Mouse (Mus musculus): Measurements from ENCODE around the gene Zfp658. TPM values are rescaled to one million over a fixed set of nuclear protein-coding genes. Genes with fewer than 3 reads are reported as not detected.

Zfp658 gene
- polyA plus RNA-seq, 1 experiment from 2014 or later: 1.2 TPM

DNA sequence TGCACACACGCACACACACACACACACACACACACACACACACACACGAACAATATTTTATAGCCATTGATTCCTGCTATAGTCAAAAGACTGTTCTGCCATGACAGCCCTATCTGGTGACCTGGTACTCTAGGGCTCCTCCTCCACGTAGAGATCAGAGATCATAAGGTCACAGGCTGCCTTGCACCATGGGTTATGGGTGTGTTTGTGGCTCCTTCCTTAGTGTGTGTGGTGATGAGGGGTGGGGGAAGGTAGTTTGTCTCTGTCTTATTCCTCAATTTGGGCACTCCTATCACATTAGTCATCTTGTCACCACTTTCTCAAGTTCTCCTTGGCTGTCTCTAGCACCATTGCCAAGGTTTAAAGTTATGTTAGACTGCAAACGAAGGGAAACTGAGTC is 23.5 kb upstream of the Zfp658 start:
- no peak overlapping the region for H3K4me3 ChIP-seq (ENCODE audit: low read depth, low read length)
- no peak overlapping the region for H3K9ac ChIP-seq (ENCODE audit: low read depth, low read length)
- H3K4me2 ChIP-seq: no peak overlapping the region
- ATAC-seq (replicated peaks; ENCODE audit: insufficient number of reproducible peaks, low FRiP score, low TSS enrichment): no peak
- 68% methylated on average over 4 of the region's 4 CpGs for WGBS (ENCODE audit: insufficient replicate concordance)
- no peaks in the 10 kb centered on the region for H3K36me3 ChIP-seq (ENCODE audit: control insufficient read depth, insufficient read depth, low read length)
- no peaks in the 10 kb centered on the region for H3K27me3 ChIP-seq (ENCODE audit: control insufficient read depth, insufficient read depth, low read length)
- H3K9me3 ChIP-seq (replicated peaks; ENCODE audit: control insufficient read depth, low read length): no peaks in the 10 kb centered on the region
- H3K4me1 ChIP-seq (ENCODE audit: control insufficient read depth, insufficient read depth, low read length): no peaks in the 10 kb centered on the region
- H3K27ac ChIP-seq (ENCODE audit: low read depth, low read length): no peak overlapping the region

DNA sequence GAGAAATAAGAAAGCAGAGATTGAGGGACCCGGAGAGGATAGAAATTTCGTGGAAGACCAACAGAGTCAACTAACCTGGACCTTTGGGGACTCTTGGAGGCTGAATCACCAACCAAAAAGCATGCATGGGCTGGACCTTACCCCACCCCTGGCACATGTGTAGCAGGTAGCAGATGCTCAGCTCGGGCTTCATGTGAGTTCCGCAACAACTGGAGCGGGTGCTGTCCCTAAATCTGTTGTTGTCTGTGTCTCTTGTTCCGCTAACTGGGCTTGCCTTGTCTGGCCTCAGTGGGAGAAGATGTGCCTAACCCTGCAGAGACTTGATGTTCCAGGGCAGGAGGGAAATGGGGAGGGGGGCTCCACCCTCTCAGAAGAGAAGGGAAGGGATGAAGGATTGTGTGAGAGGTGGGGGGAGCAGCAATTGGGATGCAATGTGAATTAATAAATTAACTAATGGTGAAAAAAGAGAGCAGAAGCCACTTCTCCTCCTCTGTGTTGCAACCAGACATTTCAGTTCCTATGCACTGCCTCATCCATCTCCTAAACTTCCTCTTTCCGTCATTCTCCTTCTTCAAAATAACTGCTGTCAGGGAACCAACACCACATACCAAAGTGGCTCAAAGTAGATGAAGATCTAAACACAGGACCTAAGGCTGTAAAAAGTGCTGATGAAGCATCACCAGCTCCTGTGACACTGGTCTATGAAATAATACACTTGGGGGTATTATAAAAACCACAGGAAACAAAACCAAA is 17.7 kb upstream of the Zfp658 start, which contains the start of gene Cd33:
TSS of gene Cd33 (minus strand) at position 204 of the 753 bp plus-strand sequence.
- Histone ChIP-seq H3K9me3 (replicated peaks; ENCODE audit: control insufficient read depth, low read length) (no peaks in the 10 kb centered on the region), H3K9ac (ENCODE audit: low read depth, low read length) (no peak within 1 kb of the TSS), H3K4me2 (no peak within 1 kb of the TSS), H3K4me1 (ENCODE audit: control insufficient read depth, insufficient read depth, low read length) (no peaks in the 10 kb centered on the region), H3K27ac (ENCODE audit: low read depth, low read length) (no peak within 1 kb of the TSS), H3K36me3 (ENCODE audit: control insufficient read depth, insufficient read depth, low read length) (no peaks in the 10 kb centered on the region), H3K27me3 (ENCODE audit: control insufficient read depth, insufficient read depth, low read length) (no peaks in the 10 kb centered on the region), H3K4me3 (ENCODE audit: low read depth, low read length) (no peak within 1 kb of the TSS)
- no peak for ATAC-seq (replicated peaks; ENCODE audit: insufficient number of reproducible peaks, low FRiP score, low TSS enrichment)
- 70% methylated on average over 7 of the region's 7 CpGs for WGBS (ENCODE audit: insufficient replicate concordance)

DNA sequence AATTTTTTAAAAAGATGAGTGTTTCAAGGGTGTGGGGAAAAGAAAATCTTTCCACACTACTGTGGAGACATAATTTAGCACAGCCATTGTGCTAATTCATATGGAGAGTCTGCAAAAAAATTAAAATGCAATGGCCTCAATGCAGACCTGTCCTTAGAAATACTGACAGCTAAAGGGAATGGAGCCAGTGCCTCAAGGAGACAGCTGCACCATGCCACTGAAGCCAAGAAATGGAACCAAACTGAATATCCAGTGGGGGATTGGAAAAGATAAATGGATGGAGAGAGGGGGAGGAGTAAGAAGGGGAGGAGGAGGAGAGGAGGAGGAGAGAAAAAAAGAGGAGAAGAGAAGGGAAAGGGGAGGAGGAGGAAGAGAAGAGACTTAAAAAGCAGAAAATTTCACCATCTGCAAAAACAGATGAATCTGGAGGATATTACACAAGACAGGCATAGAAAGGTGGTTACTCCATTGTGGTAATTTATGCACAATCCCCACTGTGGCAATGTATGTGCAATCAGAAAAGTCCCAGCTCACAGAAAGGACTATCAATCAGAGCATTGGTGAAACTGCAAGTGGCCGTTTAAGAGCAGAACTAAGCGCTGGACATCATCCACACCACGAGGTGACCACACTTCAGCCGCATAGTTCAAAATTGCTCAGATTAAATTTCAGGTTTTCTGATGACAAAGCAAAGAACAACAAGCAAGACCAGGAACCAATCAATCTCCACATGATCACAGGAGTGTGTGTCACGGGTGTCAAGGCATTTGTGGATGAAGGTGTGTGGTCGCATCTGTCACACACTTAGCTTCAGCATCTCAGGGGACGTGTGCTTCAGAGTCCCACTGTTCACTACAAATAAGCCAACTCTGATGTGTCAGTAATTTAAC is 16.2 kb upstream of the Zfp658 start:
- Histone ChIP-seq H3K4me2 (no peak overlapping the region), H3K4me3 (ENCODE audit: low read depth, low read length) (no peak overlapping the region), H3K36me3 (ENCODE audit: control insufficient read depth, insufficient read depth, low read length) (no peaks in the 10 kb centered on the region), H3K9ac (ENCODE audit: low read depth, low read length) (no peak overlapping the region), H3K4me1 (ENCODE audit: control insufficient read depth, insufficient read depth, low read length) (no peaks in the 10 kb centered on the region), H3K27ac (ENCODE audit: low read depth, low read length) (no peak overlapping the region), H3K27me3 (ENCODE audit: control insufficient read depth, insufficient read depth, low read length) (no peaks in the 10 kb centered on the region), H3K9me3 (replicated peaks; ENCODE audit: control insufficient read depth, low read length) (no peaks in the 10 kb centered on the region)
- ATAC-seq (replicated peaks; ENCODE audit: insufficient number of reproducible peaks, low FRiP score, low TSS enrichment): no peak
- 58% methylated on average over 7 of the region's 7 CpGs for WGBS (ENCODE audit: insufficient replicate concordance)

DNA sequence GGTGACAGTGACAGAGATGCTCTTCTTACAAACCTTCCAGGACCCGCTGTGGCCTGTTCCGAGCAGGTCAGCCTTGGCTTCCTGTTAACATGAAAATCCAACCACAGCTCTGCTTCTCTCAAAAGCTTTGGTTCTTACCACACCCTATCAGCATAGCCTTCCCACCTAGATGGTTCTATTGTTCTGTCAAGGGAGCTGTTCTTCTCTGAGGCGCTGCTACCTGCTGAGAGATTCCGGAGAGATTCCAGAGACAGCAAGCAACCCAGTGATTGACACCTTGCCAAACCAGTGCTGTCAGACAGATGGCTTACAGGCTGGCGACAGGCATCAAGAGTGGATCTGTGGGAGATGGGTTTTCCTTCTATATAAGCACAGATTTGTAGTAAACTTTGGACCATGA is 14.4 kb upstream of the Zfp658 start:
- Histone ChIP-seq H3K36me3 (ENCODE audit: control insufficient read depth, insufficient read depth, low read length) (no peaks in the 10 kb centered on the region), H3K9me3 (replicated peaks; ENCODE audit: control insufficient read depth, low read length) (no peaks in the 10 kb centered on the region), H3K4me2 (no peak overlapping the region), H3K4me1 (ENCODE audit: control insufficient read depth, insufficient read depth, low read length) (no peaks in the 10 kb centered on the region), H3K27me3 (ENCODE audit: control insufficient read depth, insufficient read depth, low read length) (no peaks in the 10 kb centered on the region), H3K4me3 (ENCODE audit: low read depth, low read length) (no peak overlapping the region), H3K27ac (ENCODE audit: low read depth, low read length) (no peak overlapping the region), H3K9ac (ENCODE audit: low read depth, low read length) (no peak overlapping the region)
- no peak for ATAC-seq (replicated peaks; ENCODE audit: insufficient number of reproducible peaks, low FRiP score, low TSS enrichment)
- 25% methylated on average over 5 of the region's 5 CpGs for WGBS (ENCODE audit: insufficient replicate concordance)

DNA sequence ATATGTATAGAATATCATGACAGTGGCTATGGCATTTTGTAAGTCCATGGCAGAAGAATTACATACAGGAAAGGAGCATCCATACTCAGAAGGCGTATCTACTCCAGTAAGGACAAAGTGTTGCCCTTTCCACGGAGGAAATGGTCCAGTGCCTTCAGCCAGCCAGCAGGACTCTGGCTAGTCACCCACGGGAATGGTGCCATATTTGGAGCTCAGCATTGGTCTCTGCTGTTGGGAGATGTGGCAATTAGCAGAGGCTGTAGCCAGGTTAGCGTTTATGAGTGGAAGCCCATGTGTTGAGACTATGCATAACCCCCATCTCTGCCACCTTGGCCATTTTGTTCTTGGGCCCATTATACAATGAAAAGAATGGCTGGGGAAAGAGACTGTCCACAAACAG is 13.8 kb upstream of the Zfp658 start:
- H3K4me3 ChIP-seq (ENCODE audit: low read depth, low read length): no peak overlapping the region
- 80% methylated on average over 4 of the region's 4 CpGs for WGBS (ENCODE audit: insufficient replicate concordance)
- no peak for ATAC-seq (replicated peaks; ENCODE audit: insufficient number of reproducible peaks, low FRiP score, low TSS enrichment)

DNA sequence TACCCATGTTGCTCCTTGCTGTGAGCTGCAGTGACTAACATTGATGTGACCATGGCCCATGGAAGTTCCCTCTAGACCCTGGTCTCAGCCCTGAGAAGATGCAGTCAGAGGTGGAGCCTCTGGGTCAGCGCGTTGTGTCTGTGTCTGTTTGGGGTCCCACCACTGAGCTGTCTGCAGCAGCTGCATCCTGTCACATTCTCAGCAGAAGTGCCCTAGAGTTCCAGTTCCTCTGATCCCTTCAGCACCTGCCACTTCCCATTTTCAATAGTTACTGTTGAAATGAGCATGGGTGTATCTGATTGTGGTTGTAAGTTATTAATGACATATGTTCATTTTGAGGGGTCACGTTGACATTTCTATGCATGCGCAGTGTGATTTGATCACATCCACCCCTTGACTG is 8.9 kb upstream of the Zfp658 start:
- no peak for ATAC-seq (replicated peaks; ENCODE audit: insufficient number of reproducible peaks, low FRiP score, low TSS enrichment)
- Histone ChIP-seq H3K27ac (ENCODE audit: low read depth, low read length) (no peak overlapping the region), H3K36me3 (ENCODE audit: control insufficient read depth, insufficient read depth, low read length) (no peaks in the 10 kb centered on the region), H3K9ac (ENCODE audit: low read depth, low read length) (no peak overlapping the region), H3K4me1 (ENCODE audit: control insufficient read depth, insufficient read depth, low read length) (no peaks in the 10 kb centered on the region), H3K27me3 (ENCODE audit: control insufficient read depth, insufficient read depth, low read length) (no peaks in the 10 kb centered on the region), H3K4me2 (no peak overlapping the region), H3K9me3 (replicated peaks; ENCODE audit: control insufficient read depth, low read length) (no peaks in the 10 kb centered on the region), H3K4me3 (ENCODE audit: low read depth, low read length) (no peak overlapping the region)
- WGBS (ENCODE audit: insufficient replicate concordance): 62% methylated on average over 4 of the region's 4 CpGs

More for the DNA sequence above, 13.8 kb upstream of the Zfp658 start:
- Histone ChIP-seq H3K4me2 (no peak overlapping the region), H3K27ac (ENCODE audit: low read depth, low read length) (no peak overlapping the region), H3K36me3 (ENCODE audit: control insufficient read depth, insufficient read depth, low read length) (no peaks in the 10 kb centered on the region), H3K27me3 (ENCODE audit: control insufficient read depth, insufficient read depth, low read length) (no peaks in the 10 kb centered on the region), H3K4me1 (ENCODE audit: control insufficient read depth, insufficient read depth, low read length) (no peaks in the 10 kb centered on the region), H3K9me3 (replicated peaks; ENCODE audit: control insufficient read depth, low read length) (no peaks in the 10 kb centered on the region), H3K9ac (ENCODE audit: low read depth, low read length) (no peak overlapping the region)

DNA sequence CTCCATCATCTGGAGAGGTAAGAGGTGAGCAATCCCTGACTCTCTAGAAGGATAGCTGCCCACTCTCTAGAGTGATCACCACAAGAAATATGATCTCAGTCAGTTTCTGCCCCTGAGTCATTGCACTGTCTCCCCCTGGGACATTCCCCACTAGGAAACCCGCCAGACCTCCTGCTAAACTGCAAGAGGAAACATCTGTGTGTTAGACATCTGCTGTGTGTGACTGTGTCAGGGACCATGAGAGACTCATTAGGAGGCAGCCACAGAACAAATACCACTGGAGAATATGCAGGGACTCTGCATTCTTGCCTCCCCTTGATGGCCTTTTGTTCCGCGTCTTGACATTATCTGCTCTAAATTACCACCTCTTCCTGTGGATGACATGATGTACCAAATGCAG is 7.5 kb upstream of the Zfp658 start:
- Histone ChIP-seq H3K27ac (ENCODE audit: low read depth, low read length) (no peak overlapping the region), H3K9me3 (replicated peaks; ENCODE audit: control insufficient read depth, low read length) (no peaks in the 10 kb centered on the region), H3K4me2 (no peak overlapping the region), H3K4me3 (ENCODE audit: low read depth, low read length) (no peak overlapping the region), H3K9ac (ENCODE audit: low read depth, low read length) (no peak overlapping the region), H3K27me3 (ENCODE audit: control insufficient read depth, insufficient read depth, low read length) (no peaks in the 10 kb centered on the region), H3K4me1 (ENCODE audit: control insufficient read depth, insufficient read depth, low read length) (no peaks in the 10 kb centered on the region), H3K36me3 (ENCODE audit: control insufficient read depth, insufficient read depth, low read length) (no peaks in the 10 kb centered on the region)
- 39% methylated on average over 3 of the region's 3 CpGs for WGBS (ENCODE audit: insufficient replicate concordance)
- no peak for ATAC-seq (replicated peaks; ENCODE audit: insufficient number of reproducible peaks, low FRiP score, low TSS enrichment)

DNA sequence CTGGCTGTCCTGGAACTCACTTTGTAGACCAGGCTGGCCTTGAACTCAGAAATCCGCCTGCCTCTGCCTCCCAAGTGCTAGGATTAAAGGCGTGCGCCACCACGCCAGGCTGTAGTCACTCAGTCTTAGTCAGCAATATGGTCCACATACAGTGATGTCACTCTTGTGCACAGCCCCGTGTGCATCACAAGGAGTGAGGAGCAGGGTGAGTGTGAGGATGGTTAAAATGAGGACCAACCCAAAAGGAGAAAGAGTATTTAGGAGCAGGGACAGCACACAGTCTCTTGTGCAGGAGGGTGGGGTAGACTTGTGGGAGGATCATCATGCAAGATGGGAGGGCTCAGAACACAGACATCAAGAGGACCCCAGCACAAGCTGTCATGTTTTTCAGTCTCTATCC is 6.7 kb upstream of the Zfp658 start:
- no peak overlapping the region for H3K4me2 ChIP-seq
- no peak overlapping the region for H3K4me3 ChIP-seq (ENCODE audit: low read depth, low read length)
- H3K27me3 ChIP-seq (ENCODE audit: control insufficient read depth, insufficient read depth, low read length): no peaks in the 10 kb centered on the region
- no peaks in the 10 kb centered on the region for H3K4me1 ChIP-seq (ENCODE audit: control insufficient read depth, insufficient read depth, low read length)
- no peak for ATAC-seq (replicated peaks; ENCODE audit: insufficient number of reproducible peaks, low FRiP score, low TSS enrichment)
- no peak overlapping the region for H3K27ac ChIP-seq (ENCODE audit: low read depth, low read length)
- H3K9ac ChIP-seq (ENCODE audit: low read depth, low read length): no peak overlapping the region
- WGBS (ENCODE audit: insufficient replicate concordance): 83% methylated on average over 5 of the region's 5 CpGs
- no peaks in the 10 kb centered on the region for H3K9me3 ChIP-seq (replicated peaks; ENCODE audit: control insufficient read depth, low read length)
- H3K36me3 ChIP-seq (ENCODE audit: control insufficient read depth, insufficient read depth, low read length): no peaks in the 10 kb centered on the region
